Mouse (Mus musculus) intestine, embryonic 16.5 days (tissue): ENCODE data around the gene Tm4sf4. TPM values are rescaled to one million over a fixed set of nuclear protein-coding genes. Genes with fewer than 3 reads are reported as not detected.

Source experiments
- ATAC-seq: fragments of 200-750 bp; cut with Nextera tagmentation; 2 replicates; pipeline ENCODE4 v1.8.0; 2017; ENCODE audit warnings: moderate TSS enrichment, moderate library complexity
- H3K27ac ChIP-seq: fragments of 300-500 bp; sonication (generic); 2 replicates; pipeline ENCODE4 v1.5.1; 2014; ENCODE audit warnings: mild to moderate bottlenecking, low read length
- H3K27me3 ChIP-seq: fragments of 300-500 bp; sonication (generic); replicated peaks from 2 replicates; pipeline ENCODE4 v1.6.1; 2014; ENCODE audit warnings: low read length, control low read depth, mixed read lengths; ENCODE audit not compliant: control insufficient read depth, insufficient read depth
- H3K36me3 ChIP-seq: fragments of 300-500 bp; sonication (generic); 2 replicates; pipeline ENCODE4 v1.6.1; 2014; ENCODE audit warnings: low read length, control low read depth; ENCODE audit not compliant: control insufficient read depth, insufficient read depth
- H3K4me1 ChIP-seq: fragments of 300-500 bp; sonication (generic); 2 replicates; pipeline ENCODE4 v1.6.1; 2014; ENCODE audit warnings: low read length, control low read depth, mixed read lengths; ENCODE audit not compliant: control insufficient read depth, insufficient read depth
- H3K4me2 ChIP-seq: fragments of 300-500 bp; sonication (generic); 2 replicates; pipeline ENCODE4 v1.6.1; 2014; ENCODE audit warnings: low read depth, low read length, control low read depth
- H3K4me3 ChIP-seq: fragments of 300-500 bp; sonication (generic); 2 replicates; pipeline ENCODE4 v1.5.1; 2014; ENCODE audit warnings: mild to moderate bottlenecking, low read length
- H3K9ac ChIP-seq: fragments of 300-500 bp; sonication (generic); 2 replicates; pipeline ENCODE4 v1.6.1; 2014; ENCODE audit warnings: low read depth, low read length
- H3K9me3 ChIP-seq: fragments of 300-500 bp; sonication (generic); 2 replicates; pipeline ENCODE4 v1.6.1; 2016; ENCODE audit warnings: low read length, control low read depth; ENCODE audit not compliant: control insufficient read depth
- WGBS: fragments of 180-500 bp; shearing (Covaris S2); extraction: QIAGEN DNeasy Blood & Tissue Kit; methylation state at CpG from one replicate; pipeline ENCODE4 v1.1.7; 2014; 5-methylcytosine and 5-hydroxymethylcytosine counted together
- polyA plus RNA-seq: library from polyadenylated mRNA; unstranded; fragments of >200 nt; fragmentation: Nextera tagmentation; extraction: Ambion mirVana; gene quantifications from 2 replicates; pipeline ENCODE4 v1.2.1, GENCODE M21; 2015

The Tm4sf4 gene
- polyA plus RNA-seq, 1 experiment from 2014 or later: 44.7 TPM

- no peak for ATAC-seq
- Histone ChIP-seq H3K27ac (no peak overlapping the region), H3K36me3 (no peaks in the 10 kb centered on the region), H3K9ac (no peak overlapping the region), H3K4me3 (no peak overlapping the region), H3K9me3 (no peaks in the 10 kb centered on the region), H3K4me1 (peaks cover 1% of the 10 kb centered on the region; the same call in 1 of the 2 replicates), H3K27me3 (no peaks in the 10 kb centered on the region), H3K4me2 (no peak overlapping the region)
- WGBS: 65% methylated on average over 4 of the region's 4 CpGs
Observed at GRCm38 (mm10) chr3:57429486-57429885, 4.4 kb downstream of the Tm4sf4 start.

GRCm38 (mm10) chr3:57431706-57432105, 6.6 kb downstream of the Tm4sf4 start:
- Histone ChIP-seq H3K27me3 (no peaks in the 10 kb centered on the region), H3K27ac (no peak overlapping the region), H3K9me3 (no peaks in the 10 kb centered on the region), H3K4me2 (no peak overlapping the region), H3K36me3 (no peaks in the 10 kb centered on the region), H3K4me3 (no peak overlapping the region), H3K4me1 (no peaks in the 10 kb centered on the region), H3K9ac (no peak overlapping the region)
- no peak for ATAC-seq
- WGBS: 60% methylated on average over 3 of the region's 3 CpGs

- no peaks in the 10 kb centered on the region for H3K9me3 ChIP-seq
- H3K36me3 ChIP-seq: no peaks in the 10 kb centered on the region
- H3K9ac ChIP-seq: no peak overlapping the region
- H3K4me1 ChIP-seq: no peaks in the 10 kb centered on the region
- no peak overlapping the region for H3K4me2 ChIP-seq
- peak; percentile 83 for ATAC-seq
- no peak overlapping the region for H3K4me3 ChIP-seq
- 74% methylated on average over 8 of the region's 8 CpGs for WGBS
- H3K27ac ChIP-seq: no peak overlapping the region
- H3K27me3 ChIP-seq: no peaks in the 10 kb centered on the region
Observed at GRCm38 (mm10) chr3:57435364-57435763, 10.2 kb downstream of the Tm4sf4 start.

- H3K4me1 ChIP-seq: 0 out of 2 replicates have a peak, but pooled peaks cover under 1% of the 10 kb centered on the region
- WGBS: 50% methylated on average over 3 of the region's 3 CpGs
- no peak for ATAC-seq
- no peak overlapping the region for H3K4me3 ChIP-seq
- H3K36me3 ChIP-seq: no peaks in the 10 kb centered on the region
- H3K9ac ChIP-seq: no peak overlapping the region
- H3K9me3 ChIP-seq: no peaks in the 10 kb centered on the region
- H3K4me2 ChIP-seq: no peak overlapping the region
- no peaks in the 10 kb centered on the region for H3K27me3 ChIP-seq
- no peak overlapping the region for H3K27ac ChIP-seq
Observed at GRCm38 (mm10) chr3:57440956-57441355, 15.8 kb downstream of the Tm4sf4 start.

GRCm38 (mm10) chr3:57445706-57446105, 20.6 kb downstream of the Tm4sf4 start:
- Histone ChIP-seq H3K36me3 (no peaks in the 10 kb centered on the region), H3K9ac (no peak overlapping the region), H3K4me1 (0 out of 2 replicates have a peak, but pooled peaks cover 5% of the 10 kb centered on the region), H3K27me3 (no peaks in the 10 kb centered on the region), H3K9me3 (no peaks in the 10 kb centered on the region), H3K4me2 (no peak overlapping the region), H3K4me3 (no peak overlapping the region), H3K27ac (no peak overlapping the region)
- peak; percentile 65 for ATAC-seq
- WGBS: 35% methylated on average over 3 of the region's 3 CpGs

- Histone ChIP-seq H3K9me3 (no peaks in the 10 kb centered on the region), H3K4me2 (no peak overlapping the region), H3K27me3 (no peaks in the 10 kb centered on the region), H3K4me1 (0 out of 2 replicates have a peak, but pooled peaks cover 5% of the 10 kb centered on the region), H3K27ac (no peak overlapping the region), H3K36me3 (no peaks in the 10 kb centered on the region), H3K9ac (no peak overlapping the region), H3K4me3 (no peak overlapping the region)
- no peak for ATAC-seq
- WGBS: 55% methylated on average over 1 of the region's 1 CpGs
Observed at GRCm38 (mm10) chr3:57447889-57448288, 22.8 kb downstream of the Tm4sf4 start.

- Histone ChIP-seq H3K27me3 (no peaks in the 10 kb centered on the region), H3K36me3 (no peaks in the 10 kb centered on the region), H3K4me3 (no peak overlapping the region), H3K4me2 (no peak overlapping the region), H3K4me1 (0 out of 2 replicates have a peak, but pooled peaks cover 5% of the 10 kb centered on the region), H3K9me3 (no peaks in the 10 kb centered on the region), H3K27ac (no peak overlapping the region), H3K9ac (no peak overlapping the region)
- ATAC-seq: no peak
- WGBS: 33% methylated on average over 5 of the region's 5 CpGs
Observed at GRCm38 (mm10) chr3:57448445-57448844, 23.3 kb downstream of the Tm4sf4 start.

GRCm38 (mm10) chr3:57458652-57459051, 33.5 kb downstream of the Tm4sf4 start:
- no peak overlapping the region for H3K4me2 ChIP-seq
- H3K9me3 ChIP-seq: no peaks in the 10 kb centered on the region
- H3K4me1 ChIP-seq: no peaks in the 10 kb centered on the region
- H3K36me3 ChIP-seq: no peaks in the 10 kb centered on the region
- ATAC-seq: no peak
- no peak overlapping the region for H3K4me3 ChIP-seq
- no peak overlapping the region for H3K27ac ChIP-seq
- 54% methylated on average over 11 of the region's 11 CpGs for WGBS
- no peak overlapping the region for H3K9ac ChIP-seq
- no peaks in the 10 kb centered on the region for H3K27me3 ChIP-seq

- no peak overlapping the region for H3K27ac ChIP-seq
- no peaks in the 10 kb centered on the region for H3K9me3 ChIP-seq
- H3K9ac ChIP-seq: no peak overlapping the region
- WGBS: 82% methylated on average over 4 of the region's 4 CpGs
- no peaks in the 10 kb centered on the region for H3K27me3 ChIP-seq
- no peak overlapping the region for H3K4me3 ChIP-seq
- no peak for ATAC-seq
- H3K4me2 ChIP-seq: no peak overlapping the region
- H3K36me3 ChIP-seq: no peaks in the 10 kb centered on the region
- H3K4me1 ChIP-seq: no peaks in the 10 kb centered on the region
Observed at GRCm38 (mm10) chr3:57463302-57463701, 38.2 kb downstream of the Tm4sf4 start.

- ATAC-seq: no peak
- Histone ChIP-seq H3K27ac (no peak overlapping the region), H3K4me1 (peaks cover 11% of the 10 kb centered on the region), H3K4me3 (no peak overlapping the region), H3K9ac (no peak overlapping the region), H3K9me3 (no peaks in the 10 kb centered on the region), H3K4me2 (no peak overlapping the region), H3K27me3 (no peaks in the 10 kb centered on the region), H3K36me3 (no peaks in the 10 kb centered on the region)
- WGBS: 58% methylated on average over 3 of the region's 3 CpGs
Observed at GRCm38 (mm10) chr3:57466289-57466688, 41.2 kb downstream of the Tm4sf4 start.
